Mouse (Mus musculus): ENCODE data around the gene Fam241b. TPM values are rescaled to one million over a fixed set of nuclear protein-coding genes. Genes with fewer than 3 reads are reported as not detected.

The Fam241b gene
- total and polyA plus RNA-seq, 3 experiments: 11.2 to 19.0 TPM; not detected in 1

- peaks cover 0 to 1% of the 10 kb centered on the region in 2 experiments; a peak in 2 of 4 replicates for H3K27me3 ChIP-seq (ENCODE audit: control insufficient read depth in 1 of 2, insufficient read depth in 2 of 2, low read length in 2 of 2)
- no peaks in the 10 kb centered on the region for H3K4me1 ChIP-seq (ENCODE audit: control insufficient read depth in 1 of 2, insufficient read depth in 2 of 2, low read length in 2 of 2)
- no peaks in the 10 kb centered on the region for H3K79me2 ChIP-seq (ENCODE audit: control insufficient read depth, insufficient read depth, low read length, poor library complexity)
- H3K36me3 ChIP-seq (ENCODE audit: control insufficient read depth in 1 of 2, insufficient read depth in 2 of 2, low read length in 2 of 2): no peaks in the 10 kb centered on the region
- no peak overlapping the region for H3K4me3 ChIP-seq (ENCODE audit: control insufficient read depth in 1 of 2, insufficient read depth in 1 of 2, low read depth in 2 of 2, low read length in 2 of 2)
- no peak overlapping the region for H3K27ac ChIP-seq (ENCODE audit: control insufficient read depth, low read depth, low read length)
- no peaks in the 10 kb centered on the region for H3K9me3 ChIP-seq (replicated peaks; ENCODE audit: insufficient read depth, low read length)
- H3K9ac ChIP-seq (ENCODE audit: control insufficient read depth, low read depth, low read length, poor library complexity, severe bottlenecking): no peak overlapping the region
- DNase-seq (ENCODE audit: low read depth, low spot score): no peak
- TF ChIP-seq RAD21 (IDR thresholded peaks at IDR 0.05; ENCODE audit: low read depth, low read length): no peak
- TF ChIP-seq MAZ (IDR thresholded peaks at IDR 0.05; ENCODE audit: low read depth, low read length): no peak
- no peak for TF ChIP-seq MYC (IDR thresholded peaks at IDR 0.05; ENCODE audit: low read depth, low read length)
- TF ChIP-seq NRF1 (IDR thresholded peaks at IDR 0.05; ENCODE audit: insufficient read depth, low read depth, low read length, poor library complexity, severe bottlenecking): no peak
- no peak for TF ChIP-seq KAT2A (conservative IDR thresholded peaks at IDR 0.05; ENCODE audit: low read depth, low read length)
- TF ChIP-seq ZNF384 (IDR thresholded peaks at IDR 0.05; ENCODE audit: low read depth, low read length): no peak
- no peak for TF ChIP-seq RCOR1 (IDR thresholded peaks at IDR 0.05; ENCODE audit: low read depth, low read length)
- TF ChIP-seq CTCF (IDR thresholded peaks at IDR 0.05 in 2 of 3, conservative IDR thresholded peaks at IDR 0.05 in 1 of 3; ENCODE audit: control insufficient read depth in 1 of 3, insufficient read depth in 1 of 3, low read depth in 2 of 3, low read length in 3 of 3, poor library complexity in 1 of 3, severe bottlenecking in 1 of 3): no peak
- no peak for TF ChIP-seq ELF1 (IDR thresholded peaks at IDR 0.05; ENCODE audit: low read depth, low read length)
- TF ChIP-seq GABPA (IDR thresholded peaks at IDR 0.05; ENCODE audit: low read depth, low read length): no peak
- TF ChIP-seq TAL1 (IDR thresholded peaks at IDR 0.05; ENCODE audit: low read length): no peak
- TF ChIP-seq POLR2A (IDR thresholded peaks at IDR 0.05; ENCODE audit: control insufficient read depth in 1 of 2, insufficient read depth in 1 of 2, low read depth in 1 of 2, low read length in 2 of 2, poor library complexity in 1 of 2): no peak
- TF ChIP-seq ZKSCAN1 (IDR thresholded peaks at IDR 0.05; ENCODE audit: low read depth, low read length): no peak
- no peak for TF ChIP-seq E2F4 (IDR thresholded peaks at IDR 0.05; ENCODE audit: borderline replicate concordance, low read depth, low read length)
- TF ChIP-seq JUND (IDR thresholded peaks at IDR 0.05; ENCODE audit: low read depth, low read length): no peak
- TF ChIP-seq CHD2 (IDR thresholded peaks at IDR 0.05; ENCODE audit: low read length): no peak
Measured at GRCm38 (mm10) chr10:62173941-62174448, 30.3 kb upstream of the Fam241b start.

- Histone ChIP-seq H3K4me3 (ENCODE audit: control insufficient read depth in 1 of 2, insufficient read depth in 1 of 2, low read depth in 2 of 2, low read length in 2 of 2) (no peak overlapping the region), H3K27me3 (ENCODE audit: control insufficient read depth in 1 of 2, insufficient read depth in 2 of 2, low read length in 2 of 2) (peaks cover 0 to 1% of the 10 kb centered on the region in 2 experiments; a peak in 2 of 4 replicates), H3K79me2 (ENCODE audit: control insufficient read depth, insufficient read depth, low read length, poor library complexity) (no peaks in the 10 kb centered on the region), H3K36me3 (ENCODE audit: control insufficient read depth in 1 of 2, insufficient read depth in 2 of 2, low read length in 2 of 2) (no peaks in the 10 kb centered on the region), H3K27ac (ENCODE audit: control insufficient read depth, low read depth, low read length) (no peak overlapping the region), H3K9me3 (replicated peaks; ENCODE audit: insufficient read depth, low read length) (no peaks in the 10 kb centered on the region), H3K9ac (ENCODE audit: control insufficient read depth, low read depth, low read length, poor library complexity, severe bottlenecking) (no peak overlapping the region), H3K4me1 (ENCODE audit: control insufficient read depth in 1 of 2, insufficient read depth in 2 of 2, low read length in 2 of 2) (no peaks in the 10 kb centered on the region)
- TF ChIP-seq POLR2AphosphoS2 (IDR thresholded peaks at IDR 0.05; ENCODE audit: low read length): no peak
- TF ChIP-seq GATA1 (IDR thresholded peaks at IDR 0.05; ENCODE audit: low read depth, low read length): no peak
- TF ChIP-seq MAZ (IDR thresholded peaks at IDR 0.05; ENCODE audit: low read depth, low read length): no peak
- TF ChIP-seq CHD2 (IDR thresholded peaks at IDR 0.05; ENCODE audit: low read length): no peak
- no peak for TF ChIP-seq ZNF384 (IDR thresholded peaks at IDR 0.05; ENCODE audit: low read depth, low read length)
- TF ChIP-seq CHD1 (IDR thresholded peaks at IDR 0.05; ENCODE audit: low read depth, low read length): no peak
- TF ChIP-seq TAL1 (IDR thresholded peaks at IDR 0.05; ENCODE audit: low read length): no peak
- no peak for TF ChIP-seq HCFC1 (IDR thresholded peaks at IDR 0.05; ENCODE audit: low read depth, low read length)
- no peak for TF ChIP-seq ETS1 (IDR thresholded peaks at IDR 0.05; ENCODE audit: low read depth, low read length)
- TF ChIP-seq NRF1 (IDR thresholded peaks at IDR 0.05; ENCODE audit: insufficient read depth, low read depth, low read length, poor library complexity, severe bottlenecking): no peak
- no peak for TF ChIP-seq MAFK (IDR thresholded peaks at IDR 0.05; ENCODE audit: borderline replicate concordance, low read depth, low read length)
- TF ChIP-seq ELF1 (IDR thresholded peaks at IDR 0.05; ENCODE audit: low read depth, low read length): no peak
- no peak for TF ChIP-seq TBP (IDR thresholded peaks at IDR 0.05; ENCODE audit: low read depth, low read length)
- TF ChIP-seq MAX (IDR thresholded peaks at IDR 0.05; ENCODE audit: low read length): no peak
- TF ChIP-seq GABPA (IDR thresholded peaks at IDR 0.05; ENCODE audit: low read depth, low read length): no peak
- TF ChIP-seq MYC (IDR thresholded peaks at IDR 0.05; ENCODE audit: low read depth, low read length): no peak
- no peak for TF ChIP-seq UBTF (IDR thresholded peaks at IDR 0.05; ENCODE audit: borderline replicate concordance, insufficient read depth, low read depth, low read length)
- TF ChIP-seq ZKSCAN1 (IDR thresholded peaks at IDR 0.05; ENCODE audit: low read depth, low read length): no peak
- no peak for TF ChIP-seq USF1 (IDR thresholded peaks at IDR 0.05; ENCODE audit: low read depth, low read length)
- DNase-seq (ENCODE audit: low read depth, low spot score): no peak
Measured at GRCm38 (mm10) chr10:62172841-62173553, 29.3 kb upstream of the Fam241b start.
